Mouse (Mus musculus) heart, postnatal 0 days (tissue): ENCODE data around the gene Ahcyl2.

Source experiments
- CTCF ChIP-seq: IDR thresholded peaks from 2 replicates; pipeline ENCODE4 v1.5.1; 2016; ENCODE audit warnings: antibody characterized with exemption, control low read depth, low read depth
- EP300 ChIP-seq: IDR thresholded peaks from 2 replicates; pipeline ENCODE4 v1.6.1; 2016; ENCODE audit warnings: antibody characterized with exemption, low read depth

- no peak for TF ChIP-seq CTCF
- TF ChIP-seq EP300, result no peak
Measured at GRCm38 (mm10) chr6:29756001-29756400, 11.8 kb upstream of the Ahcyl2 start.
